Mouse (Mus musculus) left cerebral cortex, postnatal 25 days (tissue): ENCODE data around the gene Itprid1. TPM values are rescaled to one million over a fixed set of nuclear protein-coding genes. Genes with fewer than 3 reads are reported as not detected.

Experiments used
- DNase-seq, 2 experiments: peaks; one replicate each; pipeline ENCODE4 v3.0.0; 2022; ENCODE audit warnings: low spot score in 2 of 2, mixed read lengths in 1 of 2
- intact Hi-C: fragments of 180-260 bp; cut with DNase I; formaldehyde crosslinking; loops from one replicate; pipeline ENCODE4 v1.15.1; 2025
- total RNA-seq, 2 experiments: library from RNA; stranded (reverse); gene quantifications; 2 replicates each; pipeline ENCODE4 v1.2.3; 2021

Gene Itprid1
- total RNA-seq, 2 experiments from 2014 or later, result 1.2 to 1.3 TPM

GRCm38 (mm10) chr6:56027966-56028365 lies 191.3 kb downstream of the Itprid1 start:
- intact Hi-C loops, result no loop called here
- DNase-seq, result peak in 1 of 2 experiments; percentile 60

Other genes starting within 250 kb of the Itprid1 start
- 10 to 100 TPM; 37.6 to 68.6 TPM for gene Neurod6, start 155.6 kb upstream of the Itprid1 start, total RNA-seq
- gene Ppp1r17, start 180.6 kb downstream of the Itprid1 start, total RNA-seq, result under 1 TPM; 0.48 to 0.60 TPM